Mouse (Mus musculus) neural tube, embryonic 14.5 days (tissue): ENCODE measurements around the gene Tysnd1. TPM values are rescaled to one million over a fixed set of nuclear protein-coding genes. Genes with fewer than 3 reads are reported as not detected.
A peak's percentile ranks its signal among the peaks of the same experiment; 100 is the strongest.

Source experiments
- ATAC-seq: fragments of 200-750 bp; cut with Nextera tagmentation; 2 replicates; pipeline ENCODE4 v1.8.0; 2017; ENCODE audit warnings: low read depth, mild to moderate bottlenecking, moderate TSS enrichment, moderate library complexity
- H3K27ac ChIP-seq: fragments of 300-500 bp; sonication (generic); 2 replicates; pipeline ENCODE4 v1.5.1; 2014; ENCODE audit warnings: low read depth, mild to moderate bottlenecking, control low read depth, low read length, moderate library complexity, mixed read lengths
- H3K27me3 ChIP-seq: fragments of 300-500 bp; sonication (generic); 2 replicates; pipeline ENCODE4 v1.6.1; 2014; ENCODE audit warnings: low read length; ENCODE audit not compliant: control insufficient read depth, insufficient read depth
- H3K36me3 ChIP-seq: fragments of 300-500 bp; sonication (generic); 2 replicates; pipeline ENCODE4 v1.6.1; 2014; ENCODE audit warnings: low read length, mixed read lengths; ENCODE audit not compliant: control insufficient read depth, insufficient read depth
- H3K4me1 ChIP-seq: fragments of 300-500 bp; sonication (generic); 2 replicates; pipeline ENCODE4 v1.6.1; 2014; ENCODE audit warnings: low read length; ENCODE audit not compliant: control insufficient read depth, insufficient read depth
- H3K4me2 ChIP-seq: fragments of 300-500 bp; sonication (generic); 2 replicates; pipeline ENCODE4 v1.6.1; 2014; ENCODE audit warnings: mild to moderate bottlenecking, low read depth, low read length, control low read depth
- H3K4me3 ChIP-seq: fragments of 300-500 bp; sonication (generic); 2 replicates; pipeline ENCODE4 v1.5.1; 2014; ENCODE audit warnings: low read depth, low read length, control low read depth, mixed read lengths
- H3K9ac ChIP-seq: fragments of 300-500 bp; sonication (generic); replicated peaks from 2 replicates; pipeline ENCODE4 v1.6.1; 2014; ENCODE audit warnings: low read depth, mild to moderate bottlenecking, control low read depth, low read length, mixed read lengths
- H3K9me3 ChIP-seq: fragments of 300-500 bp; sonication (generic); 2 replicates; pipeline ENCODE4 v1.6.1; 2016; ENCODE audit warnings: low read length; ENCODE audit not compliant: control insufficient read depth
- WGBS: fragments of 180-500 bp; shearing (Covaris S2); extraction: QIAGEN DNeasy Blood & Tissue Kit; methylation state at CpG from one replicate; pipeline ENCODE4 v1.1.7; 2014; 5-methylcytosine and 5-hydroxymethylcytosine counted together
- polyA plus RNA-seq: library from polyadenylated mRNA; unstranded; fragments of >200 nt; fragmentation: Nextera tagmentation; extraction: Ambion mirVana; gene quantifications from 2 replicates; pipeline ENCODE4 v1.2.1, GENCODE M21; 2014

Gene Tysnd1
- polyA plus RNA-seq, 1 experiment from 2014 or later, result 26.7 TPM

DNA sequence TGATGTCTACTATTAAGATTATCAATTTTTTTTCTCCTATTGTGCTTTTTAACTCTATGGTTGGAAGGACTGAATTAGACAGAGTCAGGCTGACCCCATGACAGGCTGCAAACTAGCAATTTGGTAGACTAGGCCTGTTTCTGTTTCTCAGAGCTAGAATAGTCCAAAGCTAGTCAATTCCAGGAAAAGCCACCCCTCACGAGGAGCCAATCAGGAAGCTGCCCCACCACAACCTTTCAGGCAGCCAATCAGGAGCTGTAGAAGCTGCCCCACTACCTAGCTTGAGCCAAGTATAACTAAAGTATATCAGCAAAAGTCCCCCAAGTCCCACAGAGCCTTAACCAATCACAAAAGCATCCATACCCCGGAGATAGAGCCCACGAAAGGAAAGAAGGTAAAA lies 19.4 kb upstream of the Tysnd1 start:
- no peak for ATAC-seq
- H3K27me3 ChIP-seq, result no peaks in the 10 kb centered on the region
- no peak overlapping the region for H3K4me2 ChIP-seq
- H3K4me1 ChIP-seq, result peaks cover 2% of the 10 kb centered on the region
- H3K4me3 ChIP-seq, result no peak overlapping the region
- H3K27ac ChIP-seq, result no peak overlapping the region
- H3K9ac ChIP-seq, result no peak overlapping the region
- 90% methylated on average over 3 of the region's 3 CpGs for WGBS
- H3K36me3 ChIP-seq, result peaks cover 23% of the 10 kb centered on the region
- H3K9me3 ChIP-seq, result no peaks in the 10 kb centered on the region

DNA sequence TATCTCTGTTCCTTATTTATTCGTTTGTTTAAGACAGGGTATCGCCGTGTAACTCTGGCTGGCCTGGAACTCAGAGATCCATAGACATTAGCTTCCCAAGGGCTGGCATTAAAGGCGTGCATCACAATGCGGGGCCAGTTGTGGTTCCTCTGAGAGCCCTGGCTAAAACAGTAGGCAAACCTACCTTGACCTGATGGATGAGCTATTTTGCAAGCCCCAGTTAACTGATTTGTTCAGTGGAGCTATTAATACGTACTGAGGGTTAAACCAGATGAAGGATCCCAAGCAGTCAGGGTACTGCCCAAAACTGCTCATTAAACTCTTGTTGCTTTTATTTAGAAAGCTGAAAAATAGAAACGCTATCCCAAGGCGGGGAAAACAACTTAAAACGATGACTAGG lies 15.8 kb upstream of the Tysnd1 start:
- Histone ChIP-seq H3K4me1 (peaks cover 11% of the 10 kb centered on the region), H3K4me2 (peak overlapping the region; percentile 92), H3K9me3 (no peaks in the 10 kb centered on the region), H3K27ac (peak overlapping the region; percentile 82), H3K36me3 (peaks cover 7% of the 10 kb centered on the region; the same call in 1 of the 2 replicates), H3K4me3 (peak overlapping the region; percentile 96), H3K9ac (peak overlapping the region; percentile 94), H3K27me3 (no peaks in the 10 kb centered on the region)
- peak; percentile 15 for ATAC-seq
- 39% methylated on average over 9 of the region's 9 CpGs for WGBS

GRCm38 (mm10) chr10:61680015-61680913 lies 15.1 kb upstream of the Tysnd1 start, which contains the start of gene Sar1a:
Gene Sar1a, plus strand, starts transcription at chr10:61680299.
- WGBS, result under 1% methylated on average over 73 of the region's 84 CpGs
- peaks cover 4% of the 10 kb centered on the region for H3K36me3 ChIP-seq
- peak within 1 kb of the TSS; percentile 92 for H3K4me2 ChIP-seq
- H3K9me3 ChIP-seq, result no peaks in the 10 kb centered on the region
- peak within 1 kb of the TSS; percentile 96 for H3K4me3 ChIP-seq
- peaks cover 11% of the 10 kb centered on the region for H3K4me1 ChIP-seq
- peak within 1 kb of the TSS; percentile 82 for H3K27ac ChIP-seq
- peak within 1 kb of the TSS; percentile 94 for H3K9ac ChIP-seq
- no peaks in the 10 kb centered on the region for H3K27me3 ChIP-seq
- peak; percentile 99 for ATAC-seq

DNA sequence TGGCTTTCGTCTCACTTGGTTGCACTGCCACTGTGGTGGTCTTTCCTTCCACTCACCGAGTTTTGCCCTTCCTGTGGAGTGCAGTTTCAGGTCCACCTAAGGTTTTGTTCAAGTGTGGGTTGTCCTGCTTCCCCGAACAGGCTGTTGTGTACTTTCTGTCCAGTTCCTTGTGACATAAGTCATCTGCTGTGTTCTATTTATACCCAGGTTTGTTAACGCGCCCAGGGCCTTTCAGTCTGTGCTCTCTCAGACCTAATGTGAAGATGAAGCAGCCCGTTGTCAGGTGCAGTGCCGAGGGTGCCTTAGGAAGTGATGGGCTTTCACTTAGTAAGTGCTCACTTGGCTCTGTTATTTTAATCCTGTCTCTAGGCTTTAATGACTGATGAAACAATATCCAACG lies 5.9 kb upstream of the Tysnd1 start:
- ATAC-seq, result no peak
- Histone ChIP-seq H3K9me3 (no peaks in the 10 kb centered on the region), H3K4me1 (no peaks in the 10 kb centered on the region), H3K9ac (no peak overlapping the region), H3K36me3 (peaks cover 59% of the 10 kb centered on the region), H3K4me3 (no peak overlapping the region), H3K27ac (no peak overlapping the region), H3K27me3 (no peaks in the 10 kb centered on the region), H3K4me2 (no peak overlapping the region)
- WGBS, result 91% methylated on average over 8 of the region's 8 CpGs

DNA sequence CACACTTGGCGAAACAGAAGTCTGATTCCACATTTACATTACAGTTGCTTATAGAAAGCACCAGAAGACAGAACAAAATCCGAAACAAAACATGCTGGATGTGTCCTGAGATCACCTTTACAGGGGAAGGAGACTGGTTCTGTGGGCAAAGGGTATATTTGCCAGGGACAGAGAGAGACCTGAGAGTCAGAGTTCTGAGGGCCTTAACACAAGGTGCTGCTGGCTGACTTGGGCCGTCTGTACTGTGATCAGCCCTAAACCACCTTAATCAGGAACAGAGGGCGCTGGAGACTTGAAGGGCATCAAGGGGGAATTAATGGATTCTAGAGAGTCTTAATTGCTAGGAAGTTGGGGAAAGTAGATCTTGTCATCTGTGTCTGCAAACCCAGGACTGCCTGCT lies 1.8 kb upstream of the Tysnd1 start:
- peaks cover 13% of the 10 kb centered on the region for H3K4me1 ChIP-seq
- no peak overlapping the region for H3K4me2 ChIP-seq
- 73% methylated on average over 4 of the region's 4 CpGs for WGBS
- H3K9ac ChIP-seq, result no peak overlapping the region
- H3K27ac ChIP-seq, result no peak overlapping the region
- ATAC-seq, result no peak
- H3K27me3 ChIP-seq, result no peaks in the 10 kb centered on the region
- peaks cover 31% of the 10 kb centered on the region for H3K36me3 ChIP-seq
- H3K9me3 ChIP-seq, result no peaks in the 10 kb centered on the region
- H3K4me3 ChIP-seq, result no peak overlapping the region

GRCm38 (mm10) chr10:61695703-61696559 lies 617 bp downstream of the Tysnd1 start:
- no peaks in the 10 kb centered on the region for H3K27me3 ChIP-seq
- H3K4me3 ChIP-seq, result peak overlapping the region; percentile 76
- peaks cover 22% of the 10 kb centered on the region for H3K36me3 ChIP-seq
- peak overlapping the region; percentile 65 for H3K9ac ChIP-seq
- peak overlapping the region; percentile 100 for H3K4me2 ChIP-seq
- H3K4me1 ChIP-seq, result peaks cover 13% of the 10 kb centered on the region
- H3K27ac ChIP-seq, result peak overlapping the region; percentile 76
- peak; percentile 3; the same call in 1 of the 2 replicates for ATAC-seq
- under 1% methylated on average over 75 of the region's 111 CpGs for WGBS
- H3K9me3 ChIP-seq, result no peaks in the 10 kb centered on the region

DNA sequence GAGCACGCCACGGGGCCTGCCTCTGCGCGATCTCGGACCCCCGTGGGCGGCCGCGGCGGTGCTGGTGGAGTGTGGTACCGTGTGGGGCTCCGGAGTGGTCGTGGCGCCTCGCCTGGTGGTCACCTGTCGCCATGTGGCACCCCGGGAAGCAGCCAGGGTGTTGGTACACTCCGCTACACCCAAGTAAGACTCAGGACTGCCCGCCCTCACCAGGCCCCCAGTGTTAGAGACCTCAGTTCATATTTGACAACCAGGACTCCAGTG lies 1.2 kb downstream of the Tysnd1 start:
- no peak for ATAC-seq
- 14% methylated on average over 19 of the region's 19 CpGs for WGBS
- peak overlapping the region; percentile 76 for H3K4me3 ChIP-seq
- peaks cover 18% of the 10 kb centered on the region for H3K36me3 ChIP-seq
- peak overlapping the region; percentile 65 for H3K9ac ChIP-seq
- no peaks in the 10 kb centered on the region for H3K9me3 ChIP-seq
- H3K4me2 ChIP-seq, result peak overlapping the region; percentile 100
- H3K27ac ChIP-seq, result no peak overlapping the region
- no peaks in the 10 kb centered on the region for H3K27me3 ChIP-seq
- H3K4me1 ChIP-seq, result peaks cover 13% of the 10 kb centered on the region

DNA sequence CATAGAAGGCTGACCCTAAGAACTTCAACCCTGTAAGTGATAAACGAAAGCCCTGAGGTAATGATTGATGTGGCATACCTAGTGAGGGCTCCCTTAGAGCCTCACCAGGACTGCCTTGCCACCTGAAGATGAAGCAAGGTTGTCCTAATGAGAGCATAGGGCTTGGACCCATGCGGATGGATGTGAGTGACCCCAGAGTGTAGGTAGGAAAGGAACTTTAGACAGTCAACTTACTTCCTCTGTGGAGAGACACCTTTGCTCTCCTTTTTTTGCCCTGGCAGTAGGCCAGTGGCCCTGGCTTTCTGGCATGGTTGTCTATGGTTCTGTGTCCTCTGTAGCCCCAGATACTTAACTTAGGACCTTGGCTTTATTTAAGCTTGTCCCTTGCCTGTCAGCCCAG lies 1.7 kb downstream of the Tysnd1 start:
- Histone ChIP-seq H3K4me3 (peak overlapping the region; percentile 76), H3K9me3 (no peaks in the 10 kb centered on the region), H3K36me3 (peaks cover 16% of the 10 kb centered on the region), H3K27me3 (no peaks in the 10 kb centered on the region), H3K9ac (no peak overlapping the region), H3K27ac (no peak overlapping the region), H3K4me1 (peaks cover 13% of the 10 kb centered on the region), H3K4me2 (peak overlapping the region; percentile 100)
- no peak for ATAC-seq
- WGBS, result 89% methylated on average over 2 of the region's 2 CpGs

DNA sequence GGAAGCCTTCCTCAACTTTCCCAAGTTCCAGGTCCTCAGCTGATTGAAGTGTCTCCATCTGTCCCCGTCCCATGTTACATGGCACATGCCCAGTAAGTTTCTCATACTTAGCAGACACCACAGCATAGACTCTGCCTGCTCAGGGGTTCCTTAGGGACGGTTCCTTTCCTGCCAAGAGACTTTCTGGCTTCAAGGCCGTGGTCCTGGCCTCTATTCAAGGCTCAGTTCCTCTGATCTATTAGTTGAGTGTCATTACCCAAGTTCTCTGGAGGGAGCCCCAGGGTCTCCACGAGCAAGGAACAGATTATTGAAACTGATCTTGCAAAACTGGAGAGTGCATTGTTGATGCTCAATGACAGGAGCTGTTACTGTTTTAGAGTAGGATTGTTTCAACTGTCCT lies 9.3 kb downstream of the Tysnd1 start:
- Histone ChIP-seq H3K4me2 (no peak overlapping the region), H3K9ac (no peak overlapping the region), H3K27ac (no peak overlapping the region), H3K27me3 (no peaks in the 10 kb centered on the region), H3K4me1 (no peaks in the 10 kb centered on the region), H3K9me3 (no peaks in the 10 kb centered on the region), H3K36me3 (peaks cover 13% of the 10 kb centered on the region; the same call in 1 of the 2 replicates), H3K4me3 (no peak overlapping the region)
- ATAC-seq, result no peak
- 86% methylated on average over 4 of the region's 4 CpGs for WGBS
